Mouse (Mus musculus): ENCODE measurements around the gene Ccne1. TPM values are rescaled to one million over a fixed set of nuclear protein-coding genes. Genes with fewer than 3 reads are reported as not detected.

Gene Ccne1
- polyA plus RNA-seq, 1 experiment from 2014 or later, result 19.4 TPM

DNA sequence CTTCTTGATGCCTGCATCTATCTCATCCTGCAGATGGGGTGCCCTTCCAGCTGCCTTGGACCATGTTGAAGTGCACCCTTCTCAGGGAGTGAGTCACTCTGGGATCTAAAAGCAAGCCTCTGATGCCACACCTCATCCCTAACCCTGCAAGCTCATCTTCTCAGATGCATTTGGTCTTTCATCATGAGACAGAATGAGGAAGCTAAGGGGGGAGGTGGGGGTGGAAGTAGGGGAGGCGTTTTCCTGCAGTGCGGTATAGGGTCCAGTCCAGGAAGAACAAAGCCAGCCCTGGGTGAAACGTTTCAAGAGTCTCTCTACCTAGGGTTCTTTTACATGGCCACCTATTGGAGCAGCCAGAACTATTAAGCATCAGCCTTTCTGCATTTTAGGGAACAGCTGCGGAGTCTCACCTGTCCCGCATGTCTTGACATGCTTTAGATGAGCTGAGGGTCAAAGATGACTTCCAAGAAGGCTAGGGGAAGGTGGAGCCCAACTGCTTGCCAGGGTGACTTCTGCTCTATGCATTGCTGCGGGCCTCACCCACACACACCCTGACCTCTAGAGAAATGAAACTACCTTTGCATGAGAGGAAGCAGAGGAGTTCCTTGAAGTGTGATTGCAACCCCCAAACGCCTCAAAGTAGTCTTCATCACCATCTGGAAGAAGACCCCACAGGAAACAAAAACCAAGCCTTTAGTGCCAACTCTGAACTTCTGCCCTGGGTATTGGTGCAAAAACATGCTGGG, 17.2 kb downstream of the Ccne1 start:
- WGBS, result 85% methylated on average over 7 of the region's 7 CpGs
- Histone ChIP-seq H3K4me1 (replicated peaks) (peaks cover 10% of the 10 kb centered on the region), H3K27me3 (peaks cover 17% of the 10 kb centered on the region), H3K9me3 (no peaks in the 10 kb centered on the region), H3K36me3 (no peaks in the 10 kb centered on the region), H3K9ac (no peak overlapping the region), H3K4me2 (no peak overlapping the region), H3K4me3 (no peak overlapping the region), H3K27ac (replicated peaks) (no peak overlapping the region)
- no peak for ATAC-seq (ENCODE audit: low FRiP score, low read depth)

DNA sequence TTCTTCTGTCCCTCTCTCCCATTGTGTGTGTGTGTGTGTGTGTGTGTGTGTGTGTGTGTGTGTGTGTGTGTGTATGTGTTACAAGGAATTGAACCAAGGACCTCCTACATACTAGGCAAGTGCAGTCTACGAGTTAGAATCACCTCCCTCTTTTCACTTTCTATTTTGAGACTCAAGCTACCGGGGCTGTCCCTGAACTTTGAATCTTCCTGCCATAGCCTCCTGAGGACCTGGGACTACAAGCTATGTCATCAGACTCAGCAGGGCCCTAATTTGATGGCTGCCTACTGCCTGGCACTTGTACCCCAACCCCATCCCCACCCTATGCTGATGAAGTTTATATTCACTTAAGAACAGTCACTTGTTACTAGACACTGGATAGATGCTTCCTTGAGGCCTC, 18.9 kb downstream of the Ccne1 start:
- Histone ChIP-seq H3K9me3 (no peaks in the 10 kb centered on the region), H3K4me2 (no peak overlapping the region), H3K36me3 (no peaks in the 10 kb centered on the region), H3K4me1 (replicated peaks) (peaks cover 16% of the 10 kb centered on the region), H3K27ac (replicated peaks) (no peak overlapping the region), H3K4me3 (no peak overlapping the region), H3K27me3 (peaks cover 18% of the 10 kb centered on the region), H3K9ac (no peak overlapping the region)
- 67% methylated on average over 2 of the region's 2 CpGs for WGBS
- no peak for ATAC-seq (ENCODE audit: low FRiP score, low read depth)

DNA sequence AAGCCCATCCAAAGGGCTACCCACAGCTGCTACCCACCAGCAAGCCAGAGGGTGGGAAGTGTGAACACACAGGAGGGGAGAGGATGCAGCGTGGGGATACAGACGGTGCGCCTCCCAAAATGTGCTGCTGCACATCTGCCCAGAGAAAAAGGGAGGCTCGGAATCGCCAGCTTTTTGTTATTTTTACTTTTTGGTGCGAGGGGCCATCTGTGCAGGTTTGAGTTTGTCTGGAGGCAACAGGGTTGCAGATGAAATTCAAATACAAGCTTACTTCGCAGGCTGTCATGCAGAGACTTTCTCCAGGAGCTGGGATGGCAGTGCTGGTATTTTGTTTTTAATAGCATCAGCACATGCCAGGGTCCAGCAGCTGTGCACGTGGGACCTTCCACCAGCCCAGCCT, 19.5 kb downstream of the Ccne1 start:
- WGBS, result 85% methylated on average over 8 of the region's 8 CpGs
- H3K27me3 ChIP-seq, result peaks cover 18% of the 10 kb centered on the region
- H3K36me3 ChIP-seq, result no peaks in the 10 kb centered on the region
- no peak overlapping the region for H3K4me2 ChIP-seq
- no peak overlapping the region for H3K27ac ChIP-seq (replicated peaks)
- H3K9me3 ChIP-seq, result no peaks in the 10 kb centered on the region
- peaks cover 16% of the 10 kb centered on the region for H3K4me1 ChIP-seq (replicated peaks)
- no peak for ATAC-seq (ENCODE audit: low FRiP score, low read depth)
- H3K4me3 ChIP-seq, result no peak overlapping the region
- H3K9ac ChIP-seq, result no peak overlapping the region

DNA sequence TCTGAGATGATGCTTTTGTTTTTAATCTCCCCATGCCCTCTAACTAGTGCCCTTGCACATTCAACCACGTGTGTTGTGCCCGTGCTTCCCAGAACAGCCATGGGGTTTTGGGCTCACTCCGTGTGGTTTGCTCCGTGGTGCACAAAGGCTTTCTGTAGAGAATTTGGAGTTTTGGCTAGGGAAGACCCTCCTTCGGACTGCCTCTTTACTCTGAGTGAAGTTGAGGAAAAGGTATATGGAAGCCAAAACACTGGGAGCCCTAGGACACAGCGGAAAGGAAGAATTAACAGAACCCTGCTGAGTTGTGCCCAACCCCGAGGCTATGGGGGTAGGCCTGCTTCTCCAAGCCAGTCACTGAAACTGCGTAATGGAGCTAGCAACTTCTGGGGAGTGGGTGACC, 20.9 kb downstream of the Ccne1 start:
- no peak for ATAC-seq (ENCODE audit: low FRiP score, low read depth)
- no peak overlapping the region for H3K4me2 ChIP-seq
- H3K9me3 ChIP-seq, result no peaks in the 10 kb centered on the region
- WGBS, result 42% methylated on average over 8 of the region's 8 CpGs
- H3K27ac ChIP-seq (replicated peaks), result no peak overlapping the region
- peaks cover 18% of the 10 kb centered on the region for H3K27me3 ChIP-seq
- no peaks in the 10 kb centered on the region for H3K36me3 ChIP-seq
- H3K4me3 ChIP-seq, result no peak overlapping the region
- no peak overlapping the region for H3K9ac ChIP-seq
- H3K4me1 ChIP-seq (replicated peaks), result peaks cover 16% of the 10 kb centered on the region

DNA sequence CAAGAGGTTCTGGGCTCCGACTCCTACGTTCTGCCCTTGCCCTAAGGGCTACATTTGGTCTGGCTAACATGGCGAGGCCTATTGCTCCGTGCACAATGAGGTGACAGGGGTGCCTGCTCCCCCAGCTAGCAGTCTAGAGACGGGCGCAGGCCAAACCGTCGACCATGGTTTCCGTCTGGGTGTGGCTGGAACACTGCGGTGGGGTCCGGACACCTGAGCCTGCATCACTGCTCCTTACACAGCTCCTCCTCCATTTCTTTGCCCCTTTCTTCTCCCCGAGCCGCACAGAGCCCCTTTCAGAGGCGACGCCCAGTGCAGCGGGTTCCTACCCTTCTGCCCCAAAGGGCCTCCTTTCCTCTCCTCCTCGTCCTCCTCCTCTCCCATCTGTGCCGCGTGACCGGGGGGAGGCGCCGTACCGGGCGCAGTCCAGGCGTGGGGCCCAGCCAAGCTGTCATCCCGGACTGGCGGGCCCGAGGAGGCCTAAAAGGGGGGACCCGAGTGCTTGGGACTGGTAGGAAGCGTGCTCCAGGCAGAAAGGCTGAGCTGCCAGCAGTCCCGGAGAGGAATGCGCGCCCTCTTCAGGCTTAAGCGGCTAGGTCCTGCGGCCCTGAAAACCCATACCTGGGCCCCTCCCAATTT, 21.6 kb downstream of the Ccne1 start:
- Histone ChIP-seq H3K27me3 (peaks cover 18% of the 10 kb centered on the region), H3K9ac (no peak overlapping the region; the same call in 1 of the 2 replicates), H3K9me3 (no peaks in the 10 kb centered on the region), H3K27ac (replicated peaks) (no peak overlapping the region), H3K36me3 (no peaks in the 10 kb centered on the region), H3K4me2 (peak overlapping the region; percentile 83), H3K4me3 (peak overlapping the region; percentile 38), H3K4me1 (replicated peaks) (peaks cover 16% of the 10 kb centered on the region)
- 2% methylated on average over 35 of the region's 35 CpGs for WGBS
- ATAC-seq (ENCODE audit: low FRiP score, low read depth), result peak; percentile 52

DNA sequence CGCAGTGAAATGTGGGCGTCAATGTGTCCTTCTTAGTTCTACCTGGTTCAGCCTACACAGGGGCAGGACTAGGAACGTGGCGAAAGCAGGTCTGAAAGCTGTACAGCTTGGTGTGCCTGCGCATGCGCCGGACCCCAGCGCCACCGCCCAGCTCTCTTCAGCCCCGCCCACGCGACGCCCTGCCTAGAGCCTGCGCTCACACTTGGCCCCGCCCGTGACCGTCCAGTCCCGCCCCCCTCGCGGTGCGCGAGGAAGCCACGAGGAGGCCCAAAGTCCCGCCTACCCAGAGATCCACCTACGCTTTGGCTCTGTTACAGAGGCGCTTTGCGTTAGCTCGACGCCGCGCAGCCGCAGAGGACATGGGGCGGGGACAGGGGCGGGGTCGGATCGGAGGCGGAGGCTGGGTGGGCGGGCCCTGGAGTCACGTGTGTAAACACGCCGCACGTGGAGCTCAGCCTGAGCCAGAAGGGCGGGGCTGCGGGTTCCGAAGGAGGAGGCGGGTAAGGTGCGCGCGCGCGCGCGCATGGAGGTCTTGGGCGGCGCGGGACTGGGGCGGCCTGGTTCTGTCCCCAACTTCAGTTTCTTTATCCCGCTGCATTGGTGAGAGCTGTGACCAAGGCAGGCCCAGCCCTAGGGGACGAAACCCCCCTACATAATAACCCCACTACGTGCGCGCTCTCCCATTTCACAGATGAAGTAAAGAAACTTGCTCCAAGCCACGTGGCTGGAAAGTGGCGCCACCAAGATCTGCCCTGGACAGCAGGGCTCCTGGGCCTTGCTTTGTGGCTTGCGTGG, 22.4 kb downstream of the Ccne1 start:
- peak overlapping the region; percentile 38 for H3K4me3 ChIP-seq
- ATAC-seq (ENCODE audit: low FRiP score, low read depth), result peak; percentile 98
- peaks cover 16% of the 10 kb centered on the region for H3K4me1 ChIP-seq (replicated peaks)
- no peaks in the 10 kb centered on the region for H3K36me3 ChIP-seq
- WGBS, result under 1% methylated on average over 65 of the region's 65 CpGs
- H3K4me2 ChIP-seq, result peak overlapping the region; percentile 83
- H3K9me3 ChIP-seq, result no peaks in the 10 kb centered on the region
- H3K27ac ChIP-seq (replicated peaks), result no peak overlapping the region
- H3K27me3 ChIP-seq, result peaks cover 18% of the 10 kb centered on the region
- H3K9ac ChIP-seq, result peak overlapping the region; percentile 49

DNA sequence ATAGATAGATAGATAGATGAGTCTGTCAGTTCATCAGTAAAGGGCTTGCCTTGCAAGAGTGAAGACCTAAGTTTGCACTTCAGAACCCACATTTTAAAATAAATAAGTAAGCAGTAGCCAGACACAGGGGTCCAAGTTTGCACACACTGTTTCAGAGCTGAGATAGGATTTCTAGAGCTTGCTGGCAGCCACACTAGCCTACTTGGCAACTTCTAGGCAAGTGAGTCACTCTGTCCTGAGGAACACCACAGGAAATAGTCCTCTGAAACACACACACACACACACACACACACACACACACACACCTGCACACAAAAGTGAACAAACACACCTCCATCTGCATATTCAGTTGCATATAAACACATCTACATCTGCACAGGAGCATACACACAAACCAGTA, 24.4 kb downstream of the Ccne1 start:
- no peaks in the 10 kb centered on the region for H3K36me3 ChIP-seq
- H3K27ac ChIP-seq (replicated peaks), result no peak overlapping the region
- ATAC-seq (ENCODE audit: low FRiP score, low read depth), result no peak
- H3K4me1 ChIP-seq (replicated peaks), result peaks cover 16% of the 10 kb centered on the region
- peaks cover 18% of the 10 kb centered on the region for H3K27me3 ChIP-seq
- H3K9ac ChIP-seq, result no peak overlapping the region
- no peak overlapping the region for H3K4me3 ChIP-seq
- H3K9me3 ChIP-seq, result no peaks in the 10 kb centered on the region
- no peak overlapping the region for H3K4me2 ChIP-seq

DNA sequence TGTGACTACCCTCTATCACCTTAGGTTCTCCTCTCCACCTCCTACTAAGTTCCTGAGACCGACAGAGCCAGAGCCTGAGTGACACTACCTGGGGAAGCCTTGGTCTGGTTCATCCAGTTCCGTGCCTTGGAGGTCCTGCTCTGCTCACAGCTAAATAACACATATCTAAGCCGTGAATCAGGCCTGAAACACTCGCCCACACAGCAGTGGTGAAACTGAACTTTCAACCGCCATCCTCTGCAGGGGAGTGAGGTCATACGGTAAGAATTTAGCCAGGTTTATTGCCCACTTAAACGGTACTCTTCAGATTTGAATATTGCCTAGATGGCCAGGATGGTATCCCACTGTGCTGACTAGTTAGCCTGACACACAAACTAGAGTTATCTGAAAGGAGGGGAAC, 30.1 kb downstream of the Ccne1 start:
- Histone ChIP-seq H3K9ac (no peak overlapping the region), H3K9me3 (no peaks in the 10 kb centered on the region), H3K4me3 (no peak overlapping the region), H3K27me3 (no peaks in the 10 kb centered on the region; the same call in 1 of the 2 replicates), H3K4me2 (no peak overlapping the region), H3K36me3 (no peaks in the 10 kb centered on the region), H3K27ac (replicated peaks) (no peak overlapping the region), H3K4me1 (replicated peaks) (peaks cover 14% of the 10 kb centered on the region)
- no peak for ATAC-seq (ENCODE audit: low FRiP score, low read depth)
- 71% methylated on average over 7 of the region's 7 CpGs for WGBS

DNA sequence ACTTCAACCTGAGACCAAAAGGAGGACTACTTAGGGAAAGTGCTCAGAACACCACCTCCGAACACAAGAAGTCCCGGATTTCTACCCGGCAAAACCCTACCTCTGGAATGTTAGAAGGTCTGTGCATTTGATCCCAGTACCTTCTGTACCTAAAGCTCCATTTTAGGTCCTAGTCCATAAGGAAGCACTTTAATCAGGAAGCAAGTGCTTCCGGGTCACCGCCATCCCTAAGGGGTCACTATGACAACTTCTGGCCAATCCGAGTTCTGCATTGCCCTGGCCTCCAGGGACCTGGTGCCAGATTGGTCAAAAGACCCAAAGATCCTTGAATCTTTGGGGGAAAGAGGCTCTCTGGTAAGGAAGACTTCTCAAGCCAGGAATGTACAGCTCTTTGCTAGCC, 31.8 kb downstream of the Ccne1 start:
- WGBS, result 45% methylated on average over 6 of the region's 6 CpGs
- Histone ChIP-seq H3K4me2 (no peak overlapping the region), H3K27me3 (no peaks in the 10 kb centered on the region; the same call in 1 of the 2 replicates), H3K9ac (no peak overlapping the region), H3K9me3 (no peaks in the 10 kb centered on the region), H3K4me1 (replicated peaks) (peaks cover 14% of the 10 kb centered on the region), H3K27ac (replicated peaks) (no peak overlapping the region), H3K4me3 (no peak overlapping the region), H3K36me3 (no peaks in the 10 kb centered on the region)
- no peak for ATAC-seq (ENCODE audit: low FRiP score, low read depth)

DNA sequence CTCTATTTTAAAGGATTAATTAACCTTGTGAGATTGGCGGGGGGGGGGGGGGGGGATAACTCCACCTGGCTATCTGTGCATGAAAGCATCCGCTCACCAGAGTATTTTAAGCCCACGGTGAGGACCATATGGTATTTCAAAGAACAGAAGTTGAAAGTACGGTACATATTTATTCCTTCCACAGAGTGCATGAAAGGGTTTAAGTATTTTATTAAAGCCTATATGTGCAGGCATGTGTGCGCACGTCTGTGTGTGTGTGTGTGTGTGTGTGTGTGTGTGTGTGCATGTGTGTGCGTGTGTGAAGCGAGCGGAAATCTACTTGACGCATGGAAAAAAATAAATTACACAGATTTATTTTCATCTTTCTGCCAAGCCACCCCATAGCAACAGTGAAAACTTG, 32.4 kb downstream of the Ccne1 start:
- peak overlapping the region; percentile 10; the same call in 1 of the 2 replicates for H3K4me3 ChIP-seq
- ATAC-seq (ENCODE audit: low FRiP score, low read depth), result no peak
- H3K9ac ChIP-seq, result no peak overlapping the region

DNA sequence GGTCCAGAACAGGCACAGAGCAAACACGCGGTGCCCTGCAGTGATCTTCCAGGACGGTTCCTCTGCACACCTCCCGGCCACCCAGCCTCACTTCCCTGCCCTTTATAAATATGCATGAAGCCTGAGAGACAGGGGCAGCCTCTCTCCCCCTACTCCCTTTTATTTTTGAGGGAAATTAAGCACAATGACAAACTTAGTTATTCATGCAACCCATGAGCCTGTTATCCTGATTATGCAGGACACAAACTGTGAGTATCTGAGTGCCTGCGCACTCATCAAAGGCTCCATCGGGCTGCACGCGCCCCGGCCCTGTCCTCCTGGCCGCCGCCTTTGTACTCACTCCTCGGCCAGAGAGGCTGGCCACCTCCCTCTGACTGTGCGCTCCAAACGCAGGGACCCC, 32.8 kb downstream of the Ccne1 start:
- Histone ChIP-seq H3K4me3 (peak overlapping the region; percentile 10; the same call in 1 of the 2 replicates), H3K9ac (no peak overlapping the region)
- ATAC-seq (ENCODE audit: low FRiP score, low read depth), result peak; percentile 48; the same call in 1 of the 2 replicates

More for the DNA sequence above, 32.4 kb downstream of the Ccne1 start:
- H3K27ac ChIP-seq (replicated peaks), result no peak overlapping the region
- 30% methylated on average over 10 of the region's 10 CpGs for WGBS
- peaks cover 14% of the 10 kb centered on the region for H3K4me1 ChIP-seq (replicated peaks)
- no peaks in the 10 kb centered on the region; the same call in 1 of the 2 replicates for H3K27me3 ChIP-seq
- H3K9me3 ChIP-seq, result no peaks in the 10 kb centered on the region
- no peaks in the 10 kb centered on the region for H3K36me3 ChIP-seq
- H3K4me2 ChIP-seq, result peak overlapping the region; percentile 49

DNA sequence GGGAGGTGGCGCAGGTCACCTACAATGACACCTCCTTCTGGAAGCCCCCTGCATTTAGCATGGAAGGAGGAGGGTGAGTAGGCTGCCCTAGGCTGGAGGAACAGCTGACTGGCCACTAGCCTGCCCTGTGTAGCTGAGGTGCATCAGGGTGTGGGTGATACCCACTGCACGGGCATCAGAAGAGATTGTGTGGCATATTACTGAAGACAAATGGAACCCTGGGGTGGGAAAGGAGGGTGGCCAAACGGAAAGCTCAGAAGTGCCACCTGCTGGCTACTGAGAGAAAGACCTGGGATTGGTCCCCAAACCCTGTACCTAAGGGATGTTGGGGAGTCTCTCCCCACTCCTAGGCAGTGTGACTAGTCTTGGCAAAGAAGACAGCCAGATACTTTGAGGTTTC, 33.6 kb downstream of the Ccne1 start:
- H3K9ac ChIP-seq, result no peak overlapping the region
- peaks cover 14% of the 10 kb centered on the region for H3K4me1 ChIP-seq (replicated peaks)
- H3K4me3 ChIP-seq, result no peak overlapping the region
- no peaks in the 10 kb centered on the region for H3K9me3 ChIP-seq
- no peaks in the 10 kb centered on the region; the same call in 1 of the 2 replicates for H3K27me3 ChIP-seq
- H3K36me3 ChIP-seq, result no peaks in the 10 kb centered on the region
- 26% methylated on average over 3 of the region's 3 CpGs for WGBS
- no peak overlapping the region for H3K27ac ChIP-seq (replicated peaks)
- H3K4me2 ChIP-seq, result 0 out of 2 replicates have a peak overlapping the region, but pooled peaks have one; percentile 3
- ATAC-seq (ENCODE audit: low FRiP score, low read depth), result peak; percentile 67

More for the DNA sequence above, 32.8 kb downstream of the Ccne1 start:
- WGBS, result 1% methylated on average over 14 of the region's 14 CpGs
- Histone ChIP-seq H3K36me3 (no peaks in the 10 kb centered on the region), H3K27ac (replicated peaks) (no peak overlapping the region), H3K4me1 (replicated peaks) (peaks cover 14% of the 10 kb centered on the region), H3K4me2 (peak overlapping the region; percentile 49), H3K9me3 (no peaks in the 10 kb centered on the region), H3K27me3 (no peaks in the 10 kb centered on the region; the same call in 1 of the 2 replicates)
